Mouse (Mus musculus): ENCODE measurements around the gene Ece1. TPM values are rescaled to one million over a fixed set of nuclear protein-coding genes. Genes with fewer than 3 reads are reported as not detected.

The Ece1 gene
- polyA plus RNA-seq, 1 experiment from 2014 or later, result 28.6 TPM

GRCm38 (mm10) chr4:137861461-137862011 is 501 bp upstream of the Ece1 start:
- DNase-seq (ENCODE audit: extremely low spot score, low spot score), result peak; percentile 21
- H3K4me3 ChIP-seq, result peak overlapping the region; percentile 77
- peaks cover 53% of the 10 kb centered on the region for H3K4me1 ChIP-seq

GRCm38 (mm10) chr4:137862516-137863240 is 641 bp downstream of the Ece1 start:
- H3K27me3 ChIP-seq (ENCODE audit: poor library complexity, severe bottlenecking), result peaks cover 12% of the 10 kb centered on the region
- no peaks in the 10 kb centered on the region for H3K36me3 ChIP-seq (replicated peaks)
- peak overlapping the region; percentile 87 for H3K27ac ChIP-seq
- peaks cover 64% of the 10 kb centered on the region for H3K4me1 ChIP-seq
- no peak for DNase-seq (ENCODE audit: extremely low spot score, low spot score)
- no peaks in the 10 kb centered on the region for H3K9me3 ChIP-seq
- H3K4me3 ChIP-seq, result peak overlapping the region; percentile 77
- WGBS, result 21% methylated on average over 21 of the region's 21 CpGs

More at GRCm38 (mm10) chr4:137861461-137862011, 501 bp upstream of the Ece1 start:
- 16% methylated on average over 17 of the region's 17 CpGs for WGBS
- peak overlapping the region; percentile 87 for H3K27ac ChIP-seq
- H3K9me3 ChIP-seq, result no peaks in the 10 kb centered on the region
- peaks cover 12% of the 10 kb centered on the region for H3K27me3 ChIP-seq (ENCODE audit: poor library complexity, severe bottlenecking)
- H3K36me3 ChIP-seq (replicated peaks), result no peaks in the 10 kb centered on the region

- no peaks in the 10 kb centered on the region for H3K36me3 ChIP-seq (replicated peaks)
- H3K9me3 ChIP-seq, result no peaks in the 10 kb centered on the region
- no peak overlapping the region for H3K4me3 ChIP-seq
- H3K27ac ChIP-seq, result no peak overlapping the region
- peaks cover 12% of the 10 kb centered on the region for H3K27me3 ChIP-seq (ENCODE audit: poor library complexity, severe bottlenecking)
- no peak for DNase-seq (ENCODE audit: extremely low spot score, low spot score)
- peaks cover 73% of the 10 kb centered on the region for H3K4me1 ChIP-seq
- WGBS, result 94% methylated on average over 4 of the region's 4 CpGs
Measured at GRCm38 (mm10) chr4:137864031-137864430, 2.0 kb downstream of the Ece1 start.

GRCm38 (mm10) chr4:137864769-137865168 is 2.7 kb downstream of the Ece1 start:
- 79% methylated on average over 9 of the region's 9 CpGs for WGBS
- Histone ChIP-seq H3K27ac (peak overlapping the region; percentile 60; the same call in 1 of the 2 replicates), H3K9me3 (no peaks in the 10 kb centered on the region), H3K4me1 (peaks cover 81% of the 10 kb centered on the region), H3K36me3 (replicated peaks) (no peaks in the 10 kb centered on the region), H3K27me3 (ENCODE audit: poor library complexity, severe bottlenecking) (peaks cover 12% of the 10 kb centered on the region), H3K4me3 (no peak overlapping the region)
- no peak for DNase-seq (ENCODE audit: extremely low spot score, low spot score)

GRCm38 (mm10) chr4:137865221-137865641 is 3.2 kb downstream of the Ece1 start:
- H3K9me3 ChIP-seq, result no peaks in the 10 kb centered on the region
- H3K4me3 ChIP-seq, result no peak overlapping the region
- no peaks in the 10 kb centered on the region for H3K36me3 ChIP-seq (replicated peaks)
- DNase-seq (ENCODE audit: extremely low spot score, low spot score), result no peak
- H3K27ac ChIP-seq, result peak overlapping the region; percentile 60; the same call in 1 of the 2 replicates
- 80% methylated on average over 10 of the region's 10 CpGs for WGBS
- peaks cover 85% of the 10 kb centered on the region for H3K4me1 ChIP-seq
- peaks cover 12% of the 10 kb centered on the region for H3K27me3 ChIP-seq (ENCODE audit: poor library complexity, severe bottlenecking)

- peak; percentile 43 for DNase-seq (ENCODE audit: extremely low spot score, low spot score)
- Histone ChIP-seq H3K4me3 (peak overlapping the region; percentile 2; the same call in 1 of the 2 replicates), H3K4me1 (peaks cover 86% of the 10 kb centered on the region), H3K9me3 (no peaks in the 10 kb centered on the region), H3K27ac (no peak overlapping the region), H3K27me3 (ENCODE audit: poor library complexity, severe bottlenecking) (peaks cover 12% of the 10 kb centered on the region), H3K36me3 (replicated peaks) (no peaks in the 10 kb centered on the region)
- 45% methylated on average over 19 of the region's 19 CpGs for WGBS
Measured at GRCm38 (mm10) chr4:137866206-137866863, 4.3 kb downstream of the Ece1 start.

- peaks cover 12% of the 10 kb centered on the region for H3K27me3 ChIP-seq (ENCODE audit: poor library complexity, severe bottlenecking)
- H3K4me1 ChIP-seq, result peaks cover 77% of the 10 kb centered on the region
- H3K27ac ChIP-seq, result peak overlapping the region; percentile 35; the same call in 1 of the 2 replicates
- no peak for DNase-seq (ENCODE audit: extremely low spot score, low spot score)
- WGBS, result 83% methylated on average over 4 of the region's 4 CpGs
- H3K36me3 ChIP-seq (replicated peaks), result no peaks in the 10 kb centered on the region
- H3K4me3 ChIP-seq, result no peak overlapping the region
- no peaks in the 10 kb centered on the region for H3K9me3 ChIP-seq
Measured at GRCm38 (mm10) chr4:137867225-137867624, 5.2 kb downstream of the Ece1 start.

- no peak overlapping the region for H3K4me3 ChIP-seq
- H3K27ac ChIP-seq, result no peak overlapping the region; the same call in 1 of the 2 replicates
- no peak for DNase-seq (ENCODE audit: extremely low spot score, low spot score)
- no peaks in the 10 kb centered on the region for H3K9me3 ChIP-seq
- peaks cover 71% of the 10 kb centered on the region for H3K4me1 ChIP-seq
- 90% methylated on average over 13 of the region's 13 CpGs for WGBS
- H3K27me3 ChIP-seq (ENCODE audit: poor library complexity, severe bottlenecking), result peaks cover 12% of the 10 kb centered on the region
- H3K36me3 ChIP-seq (replicated peaks), result no peaks in the 10 kb centered on the region
Measured at GRCm38 (mm10) chr4:137867675-137868257, 5.7 kb downstream of the Ece1 start.

- peak overlapping the region; percentile 76 for H3K27ac ChIP-seq
- H3K9me3 ChIP-seq, result no peaks in the 10 kb centered on the region
- H3K4me3 ChIP-seq, result peak overlapping the region; percentile 6; the same call in 1 of the 2 replicates
- peaks cover 4% of the 10 kb centered on the region; the same call in 1 of the 2 replicates for H3K27me3 ChIP-seq (ENCODE audit: poor library complexity, severe bottlenecking)
- H3K4me1 ChIP-seq, result peaks cover 66% of the 10 kb centered on the region
- H3K36me3 ChIP-seq (replicated peaks), result no peaks in the 10 kb centered on the region
- WGBS, result 47% methylated on average over 16 of the region's 16 CpGs
- no peak for DNase-seq (ENCODE audit: extremely low spot score, low spot score)
Measured at GRCm38 (mm10) chr4:137869667-137870274, 7.7 kb downstream of the Ece1 start.

GRCm38 (mm10) chr4:137870979-137871378 is 8.9 kb downstream of the Ece1 start:
- Histone ChIP-seq H3K27ac (no peak overlapping the region), H3K9me3 (no peaks in the 10 kb centered on the region), H3K4me3 (no peak overlapping the region), H3K4me1 (peaks cover 66% of the 10 kb centered on the region), H3K27me3 (ENCODE audit: poor library complexity, severe bottlenecking) (no peaks in the 10 kb centered on the region), H3K36me3 (replicated peaks) (no peaks in the 10 kb centered on the region)
- 82% methylated on average over 4 of the region's 4 CpGs for WGBS
- DNase-seq (ENCODE audit: extremely low spot score, low spot score), result no peak

- WGBS, result 95% methylated on average over 8 of the region's 8 CpGs
- Histone ChIP-seq H3K4me3 (no peak overlapping the region), H3K9me3 (no peaks in the 10 kb centered on the region), H3K27me3 (ENCODE audit: poor library complexity, severe bottlenecking) (no peaks in the 10 kb centered on the region), H3K27ac (no peak overlapping the region), H3K4me1 (peaks cover 65% of the 10 kb centered on the region), H3K36me3 (replicated peaks) (no peaks in the 10 kb centered on the region)
- DNase-seq (ENCODE audit: extremely low spot score, low spot score), result no peak
Measured at GRCm38 (mm10) chr4:137871431-137871830, 9.4 kb downstream of the Ece1 start.

GRCm38 (mm10) chr4:137874337-137874736 is 12.3 kb downstream of the Ece1 start:
- Histone ChIP-seq H3K4me3 (no peak overlapping the region), H3K36me3 (replicated peaks) (no peaks in the 10 kb centered on the region), H3K27ac (peak overlapping the region; percentile 67), H3K4me1 (peaks cover 66% of the 10 kb centered on the region), H3K9me3 (no peaks in the 10 kb centered on the region), H3K27me3 (ENCODE audit: poor library complexity, severe bottlenecking) (no peaks in the 10 kb centered on the region)
- DNase-seq (ENCODE audit: extremely low spot score, low spot score), result no peak
- WGBS, result 22% methylated on average over 7 of the region's 7 CpGs

Data from forebrain, embryonic 10.5 days (tissue).